Mouse (Mus musculus): ENCODE data around the gene 1700029J07Rik. TPM values are rescaled to one million over a fixed set of nuclear protein-coding genes. Genes with fewer than 3 reads are reported as not detected.

1700029J07Rik gene
- polyA plus RNA-seq, 1 experiment from 2014 or later = 3.7 TPM

- Histone ChIP-seq H3K4me1 (no peaks in the 10 kb centered on the region), H3K27ac (no peak within 1 kb of the TSS), H3K4me3 (peak within 1 kb of the TSS; percentile 29), H3K27me3 (replicated peaks) (no peaks in the 10 kb centered on the region), H3K9ac (0 out of 2 replicates have a peak within 1 kb of the TSS, but pooled peaks have one; percentile 17), H3K36me3 (no peaks in the 10 kb centered on the region), H3K4me2 (replicated peaks) (peak within 1 kb of the TSS; percentile 62), H3K9me3 (no peaks in the 10 kb centered on the region)
- peak; percentile 88 for ATAC-seq (ENCODE audit: low FRiP score, low read depth)
- 4% methylated on average over 23 of the region's 23 CpGs for WGBS
Measured at GRCm38 (mm10) chr8:45934582-45935014, 40.5 kb downstream of the 1700029J07Rik start, which contains the start of gene Ccdc110. TSS of gene Ccdc110 (plus strand) at chr8:45934619.

- no peaks in the 10 kb centered on the region for H3K9me3 ChIP-seq
- H3K9ac ChIP-seq = no peak overlapping the region
- no peak overlapping the region for H3K4me3 ChIP-seq
- no peak for ATAC-seq (ENCODE audit: low FRiP score, low read depth)
- H3K27me3 ChIP-seq (replicated peaks) = no peaks in the 10 kb centered on the region
- H3K36me3 ChIP-seq = no peaks in the 10 kb centered on the region
- no peak overlapping the region for H3K27ac ChIP-seq
- WGBS = 97% methylated on average over 7 of the region's 7 CpGs
- H3K4me1 ChIP-seq = no peaks in the 10 kb centered on the region
- H3K4me2 ChIP-seq (replicated peaks) = no peak overlapping the region
Measured at GRCm38 (mm10) chr8:45922116-45922515, 52.9 kb downstream of the 1700029J07Rik start.

- Histone ChIP-seq H3K4me1 (no peaks in the 10 kb centered on the region), H3K4me2 (replicated peaks) (no peak overlapping the region), H3K27me3 (replicated peaks) (no peaks in the 10 kb centered on the region), H3K9me3 (no peaks in the 10 kb centered on the region), H3K36me3 (no peaks in the 10 kb centered on the region), H3K27ac (no peak overlapping the region), H3K4me3 (no peak overlapping the region), H3K9ac (no peak overlapping the region)
- 95% methylated on average over 7 of the region's 7 CpGs for WGBS
- ATAC-seq (ENCODE audit: low FRiP score, low read depth) = no peak
Measured at GRCm38 (mm10) chr8:45920392-45920791, 54.7 kb downstream of the 1700029J07Rik start.

DNA sequence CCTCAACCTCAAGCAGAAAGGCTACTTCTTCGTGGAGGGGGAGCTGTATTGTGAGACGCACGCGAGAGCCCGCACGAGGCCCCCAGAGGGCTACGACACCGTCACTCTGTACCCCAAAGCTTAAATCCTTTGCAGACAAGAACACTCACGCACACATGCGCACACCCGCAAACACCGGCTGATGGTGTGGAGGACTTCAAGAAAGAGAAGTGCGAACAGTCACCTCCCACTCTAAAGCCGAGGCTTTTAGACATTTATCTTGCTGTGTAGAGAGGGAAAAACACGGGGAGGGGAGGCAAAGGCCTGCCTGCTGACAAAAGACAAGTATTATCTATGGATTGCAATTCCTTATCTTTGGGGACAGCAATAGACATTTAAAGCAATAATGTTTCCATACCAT, 56.2 kb downstream of the 1700029J07Rik start:
- Histone ChIP-seq H3K27me3 (replicated peaks) (no peaks in the 10 kb centered on the region), H3K9me3 (no peaks in the 10 kb centered on the region), H3K36me3 (no peaks in the 10 kb centered on the region), H3K27ac (no peak overlapping the region), H3K4me2 (replicated peaks) (no peak overlapping the region), H3K9ac (no peak overlapping the region), H3K4me3 (no peak overlapping the region), H3K4me1 (no peaks in the 10 kb centered on the region)
- 92% methylated on average over 15 of the region's 15 CpGs for WGBS
- no peak for ATAC-seq (ENCODE audit: low FRiP score, low read depth)

DNA sequence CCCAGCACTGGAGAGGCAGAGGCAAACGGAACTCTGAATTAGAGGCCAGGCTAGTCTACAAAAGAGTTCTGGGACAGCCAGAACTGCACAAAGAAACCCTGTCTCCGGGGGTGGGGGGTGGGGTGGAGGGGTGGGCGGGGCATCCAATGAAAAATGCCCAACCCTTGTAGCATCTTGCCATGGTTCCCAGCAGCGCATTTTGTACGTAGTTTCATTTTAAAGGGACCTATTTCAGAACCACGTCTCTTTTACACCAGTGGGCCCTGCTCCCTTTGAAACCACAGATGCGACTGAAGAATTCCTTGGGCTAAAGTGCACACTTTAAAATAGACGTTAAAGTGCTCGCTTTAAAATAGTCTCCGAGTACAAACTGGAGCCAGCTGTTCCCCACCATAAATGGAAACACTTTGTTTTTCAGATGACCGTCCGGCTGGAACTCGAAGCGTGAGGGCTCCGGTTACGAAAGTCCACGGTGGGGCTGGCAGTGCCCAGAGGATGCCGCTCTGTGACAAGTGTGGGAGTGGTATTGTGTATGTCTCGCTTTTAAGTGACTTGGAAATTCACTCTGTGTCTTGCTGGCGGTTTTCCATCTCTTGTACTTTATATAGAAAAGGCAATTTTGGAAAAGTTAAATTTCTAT, 57.9 kb downstream of the 1700029J07Rik start:
- no peaks in the 10 kb centered on the region for H3K27me3 ChIP-seq (replicated peaks)
- no peak overlapping the region for H3K4me3 ChIP-seq
- no peaks in the 10 kb centered on the region for H3K9me3 ChIP-seq
- no peaks in the 10 kb centered on the region for H3K36me3 ChIP-seq
- no peak overlapping the region for H3K27ac ChIP-seq
- H3K9ac ChIP-seq = no peak overlapping the region
- H3K4me2 ChIP-seq (replicated peaks) = no peak overlapping the region
- ATAC-seq (ENCODE audit: low FRiP score, low read depth) = no peak
- no peaks in the 10 kb centered on the region for H3K4me1 ChIP-seq
- 79% methylated on average over 20 of the region's 20 CpGs for WGBS

GRCm38 (mm10) chr8:45916496-45916895, 58.6 kb downstream of the 1700029J07Rik start:
- Histone ChIP-seq H3K4me3 (no peak overlapping the region), H3K36me3 (no peaks in the 10 kb centered on the region), H3K27me3 (replicated peaks) (no peaks in the 10 kb centered on the region), H3K27ac (no peak overlapping the region), H3K4me1 (no peaks in the 10 kb centered on the region), H3K4me2 (replicated peaks) (no peak overlapping the region), H3K9me3 (no peaks in the 10 kb centered on the region), H3K9ac (no peak overlapping the region)
- WGBS = 93% methylated on average over 3 of the region's 3 CpGs
- ATAC-seq (ENCODE audit: low FRiP score, low read depth) = no peak

- no peaks in the 10 kb centered on the region for H3K36me3 ChIP-seq
- no peaks in the 10 kb centered on the region for H3K4me1 ChIP-seq
- no peak overlapping the region for H3K9ac ChIP-seq
- H3K27ac ChIP-seq = no peak overlapping the region
- no peak overlapping the region for H3K4me2 ChIP-seq (replicated peaks)
- WGBS = 88% methylated on average over 11 of the region's 11 CpGs
- H3K27me3 ChIP-seq (replicated peaks) = no peaks in the 10 kb centered on the region
- no peaks in the 10 kb centered on the region for H3K9me3 ChIP-seq
- no peak overlapping the region for H3K4me3 ChIP-seq
- ATAC-seq (ENCODE audit: low FRiP score, low read depth) = no peak
Measured at GRCm38 (mm10) chr8:45913707-45914106, 61.3 kb downstream of the 1700029J07Rik start.

DNA sequence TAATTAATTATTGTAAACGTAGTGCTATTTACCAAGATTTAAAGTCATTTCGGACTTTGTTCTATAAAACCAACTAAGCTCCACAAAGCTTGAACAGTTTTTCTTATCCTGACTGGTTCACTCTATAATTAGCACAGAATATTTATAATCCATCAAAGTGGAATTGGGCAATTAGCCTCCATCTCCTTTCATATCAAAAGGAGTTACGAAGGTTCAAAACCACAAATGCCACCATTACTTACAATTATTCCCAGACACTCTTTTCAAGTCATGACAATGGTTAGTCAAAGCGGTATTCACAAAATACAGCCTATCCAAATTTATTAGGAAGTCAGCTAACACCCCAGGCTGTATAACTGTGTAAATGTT, 68.8 kb downstream of the 1700029J07Rik start:
- no peaks in the 10 kb centered on the region for H3K4me1 ChIP-seq
- H3K27ac ChIP-seq = no peak overlapping the region
- H3K36me3 ChIP-seq = no peaks in the 10 kb centered on the region
- H3K27me3 ChIP-seq (replicated peaks) = no peaks in the 10 kb centered on the region
- 80% methylated on average over 4 of the region's 4 CpGs for WGBS
- no peak overlapping the region for H3K9ac ChIP-seq
- no peaks in the 10 kb centered on the region for H3K9me3 ChIP-seq
- no peak overlapping the region for H3K4me2 ChIP-seq (replicated peaks)
- ATAC-seq (ENCODE audit: low FRiP score, low read depth) = no peak
- H3K4me3 ChIP-seq = no peak overlapping the region

- Histone ChIP-seq H3K36me3 (no peaks in the 10 kb centered on the region), H3K27ac (no peak overlapping the region), H3K9me3 (no peaks in the 10 kb centered on the region), H3K4me3 (no peak overlapping the region), H3K9ac (no peak overlapping the region), H3K4me2 (replicated peaks) (no peak overlapping the region), H3K27me3 (replicated peaks) (no peaks in the 10 kb centered on the region), H3K4me1 (no peaks in the 10 kb centered on the region)
- no peak for ATAC-seq (ENCODE audit: low FRiP score, low read depth)
- WGBS = 71% methylated on average over 7 of the region's 7 CpGs
Measured at GRCm38 (mm10) chr8:45905591-45906250, 69.3 kb downstream of the 1700029J07Rik start.

- Histone ChIP-seq H3K4me2 (replicated peaks) (no peak overlapping the region), H3K36me3 (no peaks in the 10 kb centered on the region), H3K27ac (no peak overlapping the region), H3K27me3 (replicated peaks) (no peaks in the 10 kb centered on the region), H3K9me3 (no peaks in the 10 kb centered on the region), H3K9ac (no peak overlapping the region), H3K4me1 (no peaks in the 10 kb centered on the region), H3K4me3 (no peak overlapping the region)
- no peak for ATAC-seq (ENCODE audit: low FRiP score, low read depth)
- WGBS = 49% methylated on average over 3 of the region's 3 CpGs
Measured at GRCm38 (mm10) chr8:45903659-45904058, 71.4 kb downstream of the 1700029J07Rik start.
